Mouse (Mus musculus) midbrain, postnatal 0 days (tissue): ENCODE measurements around the gene Hsd17b2. TPM values are rescaled to one million over a fixed set of nuclear protein-coding genes. Genes with fewer than 3 reads are reported as not detected.
A peak's percentile ranks its signal among the peaks of the same experiment; 100 is the strongest.

Experiments
- ATAC-seq: fragments of 200-750 bp; cut with Nextera tagmentation; 2 replicates; pipeline ENCODE4 v1.8.0; 2017; ENCODE audit warnings: moderate number of reproducible peaks, mild to moderate bottlenecking, moderate TSS enrichment, moderate library complexity; ENCODE audit not compliant: low FRiP score
- DNase-seq: peaks from one replicate; pipeline ENCODE4 v3.0.0-alpha.2; 2015; ENCODE audit warnings: low spot score
- H3K27ac ChIP-seq: fragments of 300-500 bp; sonication (generic); 2 replicates; pipeline ENCODE4 v1.5.1; 2014; ENCODE audit warnings: low read depth, mild to moderate bottlenecking, low read length, mixed read lengths
- H3K27me3 ChIP-seq: fragments of 300-500 bp; sonication (generic); 2 replicates; pipeline ENCODE4 v1.6.1; 2014; ENCODE audit warnings: low read length, control low read depth, mixed read lengths; ENCODE audit not compliant: insufficient read depth
- H3K36me3 ChIP-seq: fragments of 300-500 bp; sonication (generic); 2 replicates; pipeline ENCODE4 v1.6.1; 2014; ENCODE audit warnings: low read length, control low read depth, mixed read lengths; ENCODE audit not compliant: insufficient read depth
- H3K4me1 ChIP-seq: fragments of 300-500 bp; sonication (generic); 2 replicates; pipeline ENCODE4 v1.6.1; 2014; ENCODE audit warnings: mild to moderate bottlenecking, control low read depth, antibody characterized with exemption, low read length, mixed read lengths; ENCODE audit not compliant: insufficient read depth
- H3K4me2 ChIP-seq: fragments of 300-500 bp; sonication (generic); 2 replicates; pipeline ENCODE4 v1.6.1; 2014; ENCODE audit warnings: low read depth, mild to moderate bottlenecking, low read length, mixed read lengths; ENCODE audit not compliant: poor library complexity, severe bottlenecking
- H3K4me3 ChIP-seq: fragments of 300-500 bp; sonication (generic); 2 replicates; pipeline ENCODE4 v1.5.1; 2014; ENCODE audit warnings: low read depth, mild to moderate bottlenecking, low read length, moderate library complexity
- H3K9ac ChIP-seq: fragments of 300-500 bp; sonication (generic); replicated peaks from 2 replicates; pipeline ENCODE4 v1.6.1; 2014; ENCODE audit warnings: mild to moderate bottlenecking, low read length, moderate library complexity, mixed read lengths; ENCODE audit not compliant: poor library complexity, severe bottlenecking
- H3K9me3 ChIP-seq: fragments of 300-500 bp; sonication (generic); 2 replicates; pipeline ENCODE4 v1.6.1; 2016; ENCODE audit warnings: low read length, control low read depth
- CTCF ChIP-seq: IDR thresholded peaks from 2 replicates; pipeline ENCODE4 v1.5.1; 2016; ENCODE audit warnings: antibody characterized with exemption, mild to moderate bottlenecking
- WGBS: fragments of 180-500 bp; shearing (Covaris S2); extraction: QIAGEN DNeasy Blood & Tissue Kit; methylation state at CpG from one replicate; pipeline ENCODE4 v1.1.7; 2014; 5-methylcytosine and 5-hydroxymethylcytosine counted together
- polyA plus RNA-seq: library from polyadenylated mRNA; unstranded; fragments of >200 nt; fragmentation: Nextera tagmentation; extraction: Ambion mirVana; gene quantifications from 2 replicates; pipeline ENCODE4 v1.2.1, GENCODE M21; 2015
- total RNA-seq: library from RNA; depleted of rRNA; stranded (reverse); fragments of >200 nt; gene quantifications from 2 replicates; pipeline ENCODE4 v1.2.3, GENCODE M21; 2014

Gene Hsd17b2
- total and polyA plus RNA-seq, 2 experiments from 2014 or later = 0.36 TPM; not detected in 1

GRCm38 (mm10) chr8:117778531-117779322 is 77.0 kb downstream of the Hsd17b2 start:
- WGBS = 65% methylated on average over 11 of the region's 11 CpGs
- Histone ChIP-seq H3K9me3 (no peaks in the 10 kb centered on the region), H3K27me3 (no peaks in the 10 kb centered on the region), H3K4me3 (no peak overlapping the region), H3K36me3 (no peaks in the 10 kb centered on the region), H3K27ac (no peak overlapping the region), H3K9ac (no peak overlapping the region), H3K4me2 (no peak overlapping the region), H3K4me1 (no peaks in the 10 kb centered on the region)
- peak; percentile 11; the same call in 1 of the 2 replicates for TF ChIP-seq CTCF
- no peak for ATAC-seq
- DNase-seq = no peak

- Histone ChIP-seq H3K9ac (no peak overlapping the region), H3K4me3 (no peak overlapping the region), H3K4me2 (no peak overlapping the region), H3K9me3 (no peaks in the 10 kb centered on the region), H3K4me1 (no peaks in the 10 kb centered on the region), H3K36me3 (no peaks in the 10 kb centered on the region), H3K27ac (no peak overlapping the region), H3K27me3 (no peaks in the 10 kb centered on the region)
- no peak for TF ChIP-seq CTCF
- DNase-seq (no peak), ATAC-seq (no peak)
- WGBS = 71% methylated on average over 6 of the region's 6 CpGs
Observed at GRCm38 (mm10) chr8:117779344-117779743, 77.6 kb downstream of the Hsd17b2 start.

DNA sequence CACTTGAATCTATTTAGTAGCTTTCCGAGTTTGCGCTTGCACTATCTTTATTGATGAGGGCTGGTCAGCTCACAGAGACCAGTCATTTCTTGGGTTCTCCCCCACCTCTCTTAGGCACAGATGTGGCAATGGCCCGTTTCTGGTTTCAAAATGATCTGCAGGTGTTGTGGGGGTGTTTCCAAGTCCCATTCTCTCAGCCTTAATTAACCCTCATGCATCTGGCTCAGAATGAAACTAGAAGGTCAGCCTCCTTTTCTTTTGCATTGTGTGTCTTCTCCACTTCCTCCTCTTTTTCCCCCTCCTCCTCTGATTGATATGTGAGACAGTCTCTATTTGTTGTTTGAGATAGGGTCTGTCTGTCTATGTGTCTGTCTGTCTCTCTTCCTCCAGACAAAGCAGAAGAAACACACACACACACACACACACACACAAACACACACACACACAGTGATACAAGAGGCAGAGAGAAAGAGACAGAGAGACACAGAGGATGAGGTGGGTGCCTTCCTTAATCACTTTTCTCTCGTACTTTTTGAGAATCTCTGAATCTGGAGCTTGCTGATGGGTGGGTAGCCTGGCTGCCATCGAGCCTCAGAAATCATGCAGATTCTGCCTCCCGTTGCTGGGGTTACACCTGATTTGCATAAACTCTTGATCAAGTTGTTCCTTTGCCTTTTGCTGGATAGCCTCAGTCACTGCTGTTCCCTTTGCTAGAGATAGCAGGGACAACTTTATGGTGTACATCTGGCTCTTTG is 79.8 kb downstream of the Hsd17b2 start:
- Histone ChIP-seq H3K4me3 (no peak overlapping the region), H3K9ac (no peak overlapping the region), H3K4me2 (no peak overlapping the region), H3K9me3 (no peaks in the 10 kb centered on the region), H3K27me3 (no peaks in the 10 kb centered on the region), H3K4me1 (no peaks in the 10 kb centered on the region), H3K27ac (no peak overlapping the region), H3K36me3 (no peaks in the 10 kb centered on the region)
- no peak for DNase-seq
- no peak for ATAC-seq
- 66% methylated on average over 6 of the region's 6 CpGs for WGBS
- TF ChIP-seq CTCF = no peak

DNA sequence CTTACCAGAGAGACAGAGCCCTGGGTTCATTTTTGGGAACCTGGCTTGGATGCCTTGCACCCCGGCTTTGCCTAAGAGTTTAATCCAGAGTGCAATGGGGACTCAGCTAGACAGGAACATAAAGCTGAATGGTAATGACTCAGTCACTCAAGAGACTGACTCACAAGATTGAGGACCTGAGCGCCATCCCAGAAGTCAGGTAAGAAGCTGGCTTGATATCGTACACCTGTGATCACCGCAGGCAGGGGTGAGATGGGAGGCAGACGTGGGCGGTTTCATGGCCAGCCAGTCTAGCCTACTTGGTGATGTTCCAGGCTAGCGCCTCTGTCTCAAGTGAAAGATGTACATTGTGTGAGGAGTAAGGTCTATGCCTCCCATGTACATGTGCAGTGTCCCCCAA is 81.3 kb downstream of the Hsd17b2 start:
- Histone ChIP-seq H3K4me1 (no peaks in the 10 kb centered on the region), H3K27me3 (no peaks in the 10 kb centered on the region)
- WGBS = 94% methylated on average over 7 of the region's 7 CpGs

DNA sequence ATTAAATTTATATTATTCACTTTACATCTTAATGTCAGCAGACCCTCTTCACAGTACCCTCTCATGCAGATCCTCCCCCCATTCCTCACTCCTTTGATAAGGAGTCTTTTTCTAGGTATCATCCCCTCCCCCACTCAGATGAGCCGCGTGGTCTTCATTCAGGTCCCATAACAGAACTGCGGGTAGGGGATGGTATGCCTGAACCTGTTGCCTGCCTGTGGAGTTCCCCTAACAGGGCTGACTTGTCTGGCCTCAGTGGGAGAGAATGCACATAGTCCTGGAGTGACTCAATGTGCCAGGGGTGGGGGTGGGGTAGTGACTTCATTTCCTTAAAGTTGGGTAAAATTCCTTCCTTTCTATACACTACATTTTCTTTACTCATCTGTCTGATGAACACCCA is 84.7 kb downstream of the Hsd17b2 start:
- no peaks in the 10 kb centered on the region for H3K9me3 ChIP-seq
- no peaks in the 10 kb centered on the region for H3K4me1 ChIP-seq
- H3K27ac ChIP-seq = no peak overlapping the region
- peaks cover 14% of the 10 kb centered on the region for H3K36me3 ChIP-seq
- TF ChIP-seq CTCF = no peak
- no peak overlapping the region for H3K4me3 ChIP-seq
- no peak overlapping the region for H3K9ac ChIP-seq
- DNase-seq (no peak), ATAC-seq (no peak)
- H3K27me3 ChIP-seq = no peaks in the 10 kb centered on the region
- no peak overlapping the region for H3K4me2 ChIP-seq
- WGBS = 97% methylated on average over 3 of the region's 3 CpGs

More for the DNA sequence above, 81.3 kb downstream of the Hsd17b2 start:
- no peak for TF ChIP-seq CTCF
- H3K9ac ChIP-seq = no peak overlapping the region
- no peak overlapping the region for H3K27ac ChIP-seq
- no peak overlapping the region for H3K4me3 ChIP-seq
- DNase-seq (no peak), ATAC-seq (no peak)
- H3K36me3 ChIP-seq = no peaks in the 10 kb centered on the region
- H3K4me2 ChIP-seq = no peak overlapping the region
- H3K9me3 ChIP-seq = no peaks in the 10 kb centered on the region

GRCm38 (mm10) chr8:117792616-117793144 is 91.0 kb downstream of the Hsd17b2 start:
- H3K36me3 ChIP-seq = peaks cover 26% of the 10 kb centered on the region
- H3K4me2 ChIP-seq = no peak overlapping the region
- no peaks in the 10 kb centered on the region for H3K27me3 ChIP-seq
- WGBS = 64% methylated on average over 19 of the region's 19 CpGs
- no peaks in the 10 kb centered on the region for H3K4me1 ChIP-seq
- no peak overlapping the region for H3K27ac ChIP-seq
- ATAC-seq (no peak), DNase-seq (no peak)
- H3K9ac ChIP-seq = no peak overlapping the region
- TF ChIP-seq CTCF = no peak
- no peaks in the 10 kb centered on the region for H3K9me3 ChIP-seq
- H3K4me3 ChIP-seq = no peak overlapping the region
